Mouse (Mus musculus) forebrain, embryonic 12.5 days (tissue): ENCODE measurements around the gene Cpsf7. TPM values are rescaled to one million over a fixed set of nuclear protein-coding genes. Genes with fewer than 3 reads are reported as not detected.

Experiments
- ATAC-seq: fragments of 200-750 bp; cut with Nextera tagmentation; 2 replicates; pipeline ENCODE4 v1.8.0; 2017; ENCODE audit warnings: moderate TSS enrichment; ENCODE audit not compliant: low FRiP score
- H3K27ac ChIP-seq: fragments of 300-500 bp; sonication (generic); 2 replicates; pipeline ENCODE4 v1.5.1; 2016; ENCODE audit warnings: mild to moderate bottlenecking
- H3K27me3 ChIP-seq: fragments of 300-500 bp; sonication (generic); 2 replicates; pipeline ENCODE4 v1.6.1; 2016; ENCODE audit warnings: mild to moderate bottlenecking
- H3K36me3 ChIP-seq: fragments of 300-500 bp; sonication (generic); replicated peaks from 2 replicates; pipeline ENCODE4 v1.6.1; 2016; ENCODE audit warnings: mild to moderate bottlenecking
- H3K4me1 ChIP-seq: fragments of 300-500 bp; sonication (generic); 2 replicates; pipeline ENCODE4 v1.6.1; 2016
- H3K4me2 ChIP-seq: fragments of 300-500 bp; sonication (generic); 2 replicates; pipeline ENCODE4 v1.6.1; 2016; ENCODE audit warnings: mild to moderate bottlenecking, moderate library complexity
- H3K4me3 ChIP-seq: fragments of 300-500 bp; sonication (generic); replicated peaks from 2 replicates; pipeline ENCODE4 v1.5.1; 2016; ENCODE audit warnings: mild to moderate bottlenecking
- H3K9ac ChIP-seq: fragments of 300-500 bp; sonication (generic); 2 replicates; pipeline ENCODE4 v1.6.1; 2016; ENCODE audit warnings: mild to moderate bottlenecking
- H3K9me3 ChIP-seq: fragments of 300-500 bp; sonication (generic); 2 replicates; pipeline ENCODE4 v1.6.1; 2016
- WGBS: fragments of 180-500 bp; shearing (Covaris S2); methylation state at CpG from one replicate; pipeline ENCODE4 v1.1.7; 2016; 5-methylcytosine and 5-hydroxymethylcytosine counted together
- polyA plus RNA-seq: library from polyadenylated mRNA; unstranded; fragments of >200 nt; fragmentation: Nextera tagmentation; extraction: Ambion mirVana; gene quantifications from 2 replicates; pipeline ENCODE4 v1.2.1, GENCODE M21; 2016

Gene Cpsf7
- polyA plus RNA-seq, 1 experiment from 2014 or later, result 67.9 TPM

DNA sequence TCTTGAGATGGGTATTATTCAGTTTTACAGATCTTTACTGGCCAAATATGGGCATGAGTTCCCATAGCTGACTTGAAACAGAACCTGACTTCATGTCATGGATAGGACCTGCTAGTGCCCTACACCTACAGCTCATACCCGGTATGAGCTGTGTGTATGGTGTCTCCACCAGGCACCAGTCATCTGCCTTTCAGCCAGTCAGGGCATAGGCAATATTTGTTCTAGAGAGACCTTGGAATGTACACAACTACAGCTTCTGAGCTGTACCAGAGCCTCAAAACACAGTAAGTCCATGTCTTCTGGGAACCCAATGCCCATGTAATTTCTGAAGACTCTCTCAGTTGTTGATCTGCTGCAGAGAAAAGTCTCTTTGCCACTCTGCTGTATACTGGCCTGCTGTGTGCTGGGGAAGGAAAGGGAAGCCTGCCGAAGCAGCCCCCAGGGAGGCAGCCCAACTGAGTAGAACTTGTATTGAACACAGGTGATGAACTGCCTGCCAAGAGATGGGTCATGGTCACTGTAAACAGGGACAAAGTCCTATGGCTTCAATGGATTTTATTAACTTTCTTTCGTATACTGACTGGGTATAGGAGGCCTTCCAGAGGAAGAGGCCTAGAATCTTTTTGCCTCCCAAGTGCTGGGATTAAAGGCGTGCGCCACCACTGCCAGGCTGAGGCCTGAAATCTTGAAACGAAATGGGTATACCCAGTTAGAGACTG is 66.8 kb downstream of the Cpsf7 start:
- no peak for ATAC-seq
- WGBS, result 94% methylated on average over 6 of the region's 6 CpGs
- H3K9me3 ChIP-seq, result no peaks in the 10 kb centered on the region
- H3K4me2 ChIP-seq, result no peak overlapping the region
- H3K4me3 ChIP-seq, result no peak overlapping the region
- H3K27ac ChIP-seq, result no peak overlapping the region
- no peaks in the 10 kb centered on the region; the same call in 1 of the 2 replicates for H3K4me1 ChIP-seq
- H3K9ac ChIP-seq, result no peak overlapping the region
- H3K36me3 ChIP-seq, result peaks cover 45% of the 10 kb centered on the region
- no peaks in the 10 kb centered on the region for H3K27me3 ChIP-seq

Other genes with a start within 250 kb of the Cpsf7 start
- gene Dagla, start 220.4 kb upstream of the Cpsf7 start, polyA plus RNA-seq, result 3.6 TPM in 2 replicates
- gene Syt7, start 136.2 kb upstream of the Cpsf7 start, polyA plus RNA-seq, result 2.7 and 5.5 TPM in 2 replicates
- gene Lrrc10b, start 67.8 kb upstream of the Cpsf7 start, polyA plus RNA-seq, result 0.83 and 1.1 TPM in 2 replicates
- gene Ppp1r32, start 42.3 kb upstream of the Cpsf7 start, polyA plus RNA-seq, result 0.58 and 0.97 TPM in 2 replicates
- 50.2 and 52.8 TPM in 2 replicates for gene Sdhaf2, start 876 bp downstream of the Cpsf7 start, polyA plus RNA-seq
- 52.9 and 54.1 TPM in 2 replicates for gene Tmem216, start 31.0 kb downstream of the Cpsf7 start, polyA plus RNA-seq
- 17.1 and 18.1 TPM in 2 replicates for gene Cyb561a3, start 51.9 kb downstream of the Cpsf7 start, polyA plus RNA-seq
- 49.0 and 52.8 TPM in 2 replicates for gene Tmem138, start 52.1 kb downstream of the Cpsf7 start, polyA plus RNA-seq
- 389 and 413 TPM in 2 replicates for gene Ddb1, start 80.1 kb downstream of the Cpsf7 start, polyA plus RNA-seq
- 20.5 and 22.9 TPM in 2 replicates for gene Tkfc, start 80.4 kb downstream of the Cpsf7 start, polyA plus RNA-seq
- 0.44 and 0.45 TPM in 2 replicates for gene Vwce, start 108.9 kb downstream of the Cpsf7 start, polyA plus RNA-seq
- gene Pga5, start 152.8 kb downstream of the Cpsf7 start, polyA plus RNA-seq, result not detected in 2 replicates
- 32.5 and 35.2 TPM in 2 replicates for gene Vps37c, start 163.5 kb downstream of the Cpsf7 start, polyA plus RNA-seq
- not detected in 2 replicates for gene Cd5, start 213.7 kb downstream of the Cpsf7 start, polyA plus RNA-seq